Mouse (Mus musculus): ENCODE results near the gene Brinp2. TPM values are rescaled to one million over a fixed set of nuclear protein-coding genes. Genes with fewer than 3 reads are reported as not detected.

The Brinp2 gene
- polyA plus RNA-seq, 1 experiment from 2014 or later = 1.5 TPM

DNA sequence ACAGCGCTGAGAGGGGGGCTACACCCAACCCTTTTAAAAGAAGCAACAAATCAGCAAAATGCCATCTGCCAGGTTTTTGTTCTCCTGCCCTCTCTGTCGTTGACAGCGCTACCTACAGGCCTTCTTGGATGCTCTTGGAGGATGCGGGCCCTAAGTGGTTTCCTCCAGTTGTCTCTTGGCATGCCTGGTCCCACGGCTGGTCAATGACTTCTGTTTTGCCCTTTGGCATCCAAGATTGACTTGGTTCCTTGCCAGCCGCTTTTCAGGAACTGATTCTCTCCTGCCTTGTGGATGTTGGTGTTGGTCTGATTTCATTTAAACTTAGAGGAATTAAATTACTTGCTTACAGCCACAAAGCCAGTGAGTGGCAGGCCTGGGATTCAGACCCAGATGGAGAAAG is 32.8 kb downstream of the Brinp2 start:
- Histone ChIP-seq H3K27me3 (ENCODE audit: control insufficient read depth, insufficient read depth, low read length) (no peaks in the 10 kb centered on the region), H3K4me3 (ENCODE audit: low read depth, low read length) (no peak overlapping the region), H3K36me3 (ENCODE audit: control insufficient read depth, insufficient read depth, low read length) (no peaks in the 10 kb centered on the region), H3K4me2 (replicated peaks; ENCODE audit: low read depth, low read length) (no peak overlapping the region), H3K27ac (ENCODE audit: low read length) (no peak overlapping the region), H3K4me1 (ENCODE audit: control insufficient read depth, insufficient read depth, low read length) (no peaks in the 10 kb centered on the region), H3K9ac (replicated peaks; ENCODE audit: low read depth, low read length) (no peak overlapping the region), H3K9me3 (ENCODE audit: control insufficient read depth, low read depth, low read length) (no peaks in the 10 kb centered on the region)
- ATAC-seq (ENCODE audit: insufficient number of reproducible peaks, insufficient read depth, low FRiP score, low read depth) = no peak
- 77% methylated on average over 6 of the region's 6 CpGs for WGBS

DNA sequence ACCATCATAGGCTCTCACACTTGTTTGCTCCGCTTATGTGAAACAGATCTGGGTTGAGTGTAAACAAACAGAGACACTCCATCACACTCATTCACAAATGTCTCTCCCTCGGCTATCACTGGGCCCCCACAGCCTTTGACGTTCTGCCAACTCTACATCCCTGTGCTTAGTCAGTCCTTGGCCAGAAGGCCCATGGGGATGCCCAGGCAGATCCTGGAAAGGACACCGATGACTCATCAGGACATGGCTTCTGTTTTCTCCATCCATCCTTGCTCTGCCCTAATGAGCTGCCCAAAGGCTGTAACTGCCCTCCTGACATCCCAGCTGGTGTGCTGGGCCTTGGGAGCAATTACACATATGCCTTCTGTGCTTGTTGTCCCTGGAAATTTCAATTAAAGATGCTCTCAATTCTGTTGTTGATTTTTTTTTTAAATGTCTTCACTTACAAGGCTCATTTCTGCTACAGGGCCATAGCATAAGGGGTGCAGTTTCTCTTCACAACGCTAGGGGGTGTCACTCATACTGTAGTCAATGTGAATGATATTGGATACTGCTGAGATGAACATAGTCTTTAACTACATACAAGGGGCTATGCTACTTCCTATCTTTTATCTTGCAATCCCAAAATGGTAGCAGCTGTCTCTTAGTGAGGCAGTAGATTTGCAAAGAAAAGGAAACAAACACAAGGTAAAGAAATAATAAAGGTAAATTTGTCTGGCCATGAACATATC is 45.5 kb downstream of the Brinp2 start:
- Histone ChIP-seq H3K4me1 (ENCODE audit: control insufficient read depth, insufficient read depth, low read length) (no peaks in the 10 kb centered on the region), H3K4me2 (replicated peaks; ENCODE audit: low read depth, low read length) (no peak overlapping the region), H3K9ac (replicated peaks; ENCODE audit: low read depth, low read length) (no peak overlapping the region), H3K9me3 (ENCODE audit: control insufficient read depth, low read depth, low read length) (no peaks in the 10 kb centered on the region), H3K4me3 (ENCODE audit: low read depth, low read length) (no peak overlapping the region), H3K36me3 (ENCODE audit: control insufficient read depth, insufficient read depth, low read length) (no peaks in the 10 kb centered on the region), H3K27me3 (ENCODE audit: control insufficient read depth, insufficient read depth, low read length) (no peaks in the 10 kb centered on the region), H3K27ac (ENCODE audit: low read length) (no peak overlapping the region)
- ATAC-seq (ENCODE audit: insufficient number of reproducible peaks, insufficient read depth, low FRiP score, low read depth) = 0 out of 2 replicates have a peak, but pooled peaks have one; percentile 6
- WGBS = 68% methylated on average over 5 of the region's 5 CpGs

DNA sequence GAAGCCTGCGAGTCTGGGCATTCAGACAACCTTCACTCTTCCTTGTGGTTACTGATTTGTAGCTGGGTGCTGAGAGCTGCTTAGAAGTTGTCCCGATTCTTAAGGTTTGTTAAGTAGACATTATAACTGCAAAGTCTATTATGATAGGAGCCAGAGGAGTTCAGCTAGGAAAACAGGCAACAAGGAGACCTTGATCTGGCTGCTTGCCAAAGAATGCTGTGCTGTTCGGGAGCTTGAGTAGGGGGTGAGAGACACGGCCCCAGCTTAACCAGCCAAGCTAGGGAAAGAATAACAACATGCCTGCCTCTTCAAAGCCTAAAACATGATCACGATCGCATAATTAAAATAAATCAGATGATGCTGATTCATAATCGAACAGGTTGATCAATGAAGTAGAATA is 59.1 kb downstream of the Brinp2 start:
- H3K9me3 ChIP-seq (ENCODE audit: control insufficient read depth, low read depth, low read length) = no peaks in the 10 kb centered on the region
- no peaks in the 10 kb centered on the region for H3K4me1 ChIP-seq (ENCODE audit: control insufficient read depth, insufficient read depth, low read length)
- no peak overlapping the region for H3K4me3 ChIP-seq (ENCODE audit: low read depth, low read length)
- 59% methylated on average over 7 of the region's 7 CpGs for WGBS
- H3K27ac ChIP-seq (ENCODE audit: low read length) = no peak overlapping the region
- no peak overlapping the region for H3K9ac ChIP-seq (replicated peaks; ENCODE audit: low read depth, low read length)
- H3K36me3 ChIP-seq (ENCODE audit: control insufficient read depth, insufficient read depth, low read length) = no peaks in the 10 kb centered on the region
- H3K27me3 ChIP-seq (ENCODE audit: control insufficient read depth, insufficient read depth, low read length) = no peaks in the 10 kb centered on the region
- no peak for ATAC-seq (ENCODE audit: insufficient number of reproducible peaks, insufficient read depth, low FRiP score, low read depth)
- H3K4me2 ChIP-seq (replicated peaks; ENCODE audit: low read depth, low read length) = no peak overlapping the region

DNA sequence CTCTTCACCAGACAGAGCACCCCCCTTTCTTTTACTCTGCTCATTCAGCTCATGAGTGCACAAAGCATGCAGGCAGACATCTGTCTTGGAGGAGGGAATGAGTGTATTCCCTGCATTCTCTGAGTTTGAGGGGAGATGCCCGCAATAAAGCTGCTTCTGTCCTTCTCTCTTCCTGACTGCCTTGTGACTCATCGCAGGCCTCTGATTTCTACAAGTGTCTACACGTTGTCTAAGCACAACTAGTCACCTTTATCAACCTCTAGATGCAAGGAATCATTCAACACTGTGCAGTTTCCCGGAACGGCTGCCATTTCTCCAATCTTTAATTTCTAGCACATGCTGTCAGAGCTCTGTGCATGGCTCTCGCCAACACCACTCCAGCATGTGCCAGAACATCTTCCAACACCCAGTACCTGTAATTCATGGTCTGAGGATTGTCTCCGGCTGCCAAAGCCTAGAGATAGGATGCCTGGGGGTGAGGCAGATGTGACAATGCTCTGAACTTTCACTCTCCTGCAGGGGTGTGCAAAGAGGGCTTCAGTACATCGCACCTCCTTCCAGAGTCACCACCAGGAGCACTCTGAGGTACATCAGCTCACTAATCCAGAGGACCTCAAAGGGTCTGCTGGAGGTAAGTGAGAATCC is 59.7 kb downstream of the Brinp2 start:
- Histone ChIP-seq H3K27ac (ENCODE audit: low read length) (no peak overlapping the region), H3K4me2 (replicated peaks; ENCODE audit: low read depth, low read length) (no peak overlapping the region), H3K27me3 (ENCODE audit: control insufficient read depth, insufficient read depth, low read length) (no peaks in the 10 kb centered on the region), H3K4me3 (ENCODE audit: low read depth, low read length) (no peak overlapping the region), H3K9ac (replicated peaks; ENCODE audit: low read depth, low read length) (no peak overlapping the region), H3K4me1 (ENCODE audit: control insufficient read depth, insufficient read depth, low read length) (no peaks in the 10 kb centered on the region), H3K36me3 (ENCODE audit: control insufficient read depth, insufficient read depth, low read length) (no peaks in the 10 kb centered on the region), H3K9me3 (ENCODE audit: control insufficient read depth, low read depth, low read length) (no peaks in the 10 kb centered on the region)
- no peak for ATAC-seq (ENCODE audit: insufficient number of reproducible peaks, insufficient read depth, low FRiP score, low read depth)
- whole genome bisulfite sequencing = 81% methylated on average over 8 of the region's 8 CpGs

DNA sequence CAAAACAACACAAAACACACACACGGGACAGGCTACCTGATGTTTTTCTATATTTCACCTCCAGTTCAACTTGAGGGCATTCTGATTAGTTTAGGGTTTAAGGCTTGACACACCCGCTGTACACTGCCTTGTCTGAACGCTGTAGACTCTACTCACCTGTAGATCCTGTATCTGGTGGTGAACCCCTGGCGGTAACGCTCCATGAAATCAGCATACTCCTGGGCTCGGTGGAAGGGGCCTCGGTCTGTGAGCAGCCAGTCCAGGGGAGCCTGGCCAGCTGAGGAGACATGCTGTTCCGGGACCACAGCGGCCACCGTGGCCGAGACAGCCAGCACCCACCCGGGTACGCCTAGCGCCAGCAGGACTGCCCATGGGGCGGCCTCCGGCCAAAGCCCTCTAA is 60.9 kb downstream of the Brinp2 start:
- ATAC-seq (ENCODE audit: insufficient number of reproducible peaks, insufficient read depth, low FRiP score, low read depth) = no peak
- H3K27ac ChIP-seq (ENCODE audit: low read length) = no peak overlapping the region
- H3K4me3 ChIP-seq (ENCODE audit: low read depth, low read length) = no peak overlapping the region
- no peaks in the 10 kb centered on the region for H3K27me3 ChIP-seq (ENCODE audit: control insufficient read depth, insufficient read depth, low read length)
- H3K9me3 ChIP-seq (ENCODE audit: control insufficient read depth, low read depth, low read length) = no peaks in the 10 kb centered on the region
- WGBS = 49% methylated on average over 16 of the region's 16 CpGs
- H3K36me3 ChIP-seq (ENCODE audit: control insufficient read depth, insufficient read depth, low read length) = no peaks in the 10 kb centered on the region
- H3K4me1 ChIP-seq (ENCODE audit: control insufficient read depth, insufficient read depth, low read length) = no peaks in the 10 kb centered on the region
- no peak overlapping the region for H3K4me2 ChIP-seq (replicated peaks; ENCODE audit: low read depth, low read length)
- no peak overlapping the region for H3K9ac ChIP-seq (replicated peaks; ENCODE audit: low read depth, low read length)

DNA sequence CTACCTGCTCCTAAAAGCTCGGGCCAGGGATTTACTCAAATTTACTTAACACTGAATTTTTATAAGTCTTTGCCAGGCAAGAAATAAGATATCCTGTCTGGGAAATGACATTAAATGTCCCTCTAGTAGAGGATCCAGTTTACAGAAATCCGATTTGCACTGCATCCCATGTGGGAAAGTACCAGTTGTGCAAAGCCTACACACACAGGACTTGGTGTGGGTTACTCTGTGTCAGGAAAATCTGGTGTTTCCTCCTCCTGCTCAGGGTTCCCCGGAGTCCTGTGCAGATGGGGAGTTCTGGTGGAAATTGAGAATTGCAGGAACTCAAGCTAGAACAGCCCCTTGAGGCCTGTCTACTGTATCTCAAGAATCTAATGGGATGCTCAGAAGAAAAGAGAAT is 70.9 kb downstream of the Brinp2 start:
- 80% methylated on average over 3 of the region's 3 CpGs for WGBS
- Histone ChIP-seq H3K36me3 (ENCODE audit: control insufficient read depth, insufficient read depth, low read length) (no peaks in the 10 kb centered on the region), H3K4me2 (replicated peaks; ENCODE audit: low read depth, low read length) (no peak overlapping the region), H3K9me3 (ENCODE audit: control insufficient read depth, low read depth, low read length) (no peaks in the 10 kb centered on the region), H3K9ac (replicated peaks; ENCODE audit: low read depth, low read length) (no peak overlapping the region), H3K27me3 (ENCODE audit: control insufficient read depth, insufficient read depth, low read length) (no peaks in the 10 kb centered on the region), H3K4me1 (ENCODE audit: control insufficient read depth, insufficient read depth, low read length) (no peaks in the 10 kb centered on the region), H3K4me3 (ENCODE audit: low read depth, low read length) (no peak overlapping the region), H3K27ac (ENCODE audit: low read length) (no peak overlapping the region)
- no peak for ATAC-seq (ENCODE audit: insufficient number of reproducible peaks, insufficient read depth, low FRiP score, low read depth)

DNA sequence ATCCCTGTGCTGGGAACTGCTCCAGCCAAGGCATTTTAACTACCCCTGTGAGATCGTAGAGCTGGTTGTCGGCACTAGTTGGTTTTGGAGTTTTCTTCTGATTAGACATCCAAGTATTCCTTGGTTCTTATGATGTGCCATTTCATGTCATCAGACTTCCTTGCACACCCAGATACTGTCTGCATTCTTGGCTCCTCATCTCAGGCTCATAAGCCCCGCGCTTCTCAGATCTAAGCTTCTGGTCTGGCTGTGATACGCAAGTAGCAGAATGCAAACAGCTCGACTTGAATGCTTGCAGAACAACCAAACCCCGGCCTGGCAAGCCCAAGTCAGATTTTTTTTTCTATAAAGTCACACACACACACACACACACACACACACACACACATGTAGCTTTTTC is 72.3 kb downstream of the Brinp2 start:
- no peaks in the 10 kb centered on the region for H3K4me1 ChIP-seq (ENCODE audit: control insufficient read depth, insufficient read depth, low read length)
- no peak overlapping the region for H3K4me3 ChIP-seq (ENCODE audit: low read depth, low read length)
- H3K9me3 ChIP-seq (ENCODE audit: control insufficient read depth, low read depth, low read length) = no peaks in the 10 kb centered on the region
- H3K27ac ChIP-seq (ENCODE audit: low read length) = no peak overlapping the region
- no peak overlapping the region for H3K4me2 ChIP-seq (replicated peaks; ENCODE audit: low read depth, low read length)
- no peaks in the 10 kb centered on the region for H3K27me3 ChIP-seq (ENCODE audit: control insufficient read depth, insufficient read depth, low read length)
- ATAC-seq (ENCODE audit: insufficient number of reproducible peaks, insufficient read depth, low FRiP score, low read depth) = no peak
- no peak overlapping the region for H3K9ac ChIP-seq (replicated peaks; ENCODE audit: low read depth, low read length)
- 81% methylated on average over 7 of the region's 7 CpGs for WGBS
- no peaks in the 10 kb centered on the region for H3K36me3 ChIP-seq (ENCODE audit: control insufficient read depth, insufficient read depth, low read length)

DNA sequence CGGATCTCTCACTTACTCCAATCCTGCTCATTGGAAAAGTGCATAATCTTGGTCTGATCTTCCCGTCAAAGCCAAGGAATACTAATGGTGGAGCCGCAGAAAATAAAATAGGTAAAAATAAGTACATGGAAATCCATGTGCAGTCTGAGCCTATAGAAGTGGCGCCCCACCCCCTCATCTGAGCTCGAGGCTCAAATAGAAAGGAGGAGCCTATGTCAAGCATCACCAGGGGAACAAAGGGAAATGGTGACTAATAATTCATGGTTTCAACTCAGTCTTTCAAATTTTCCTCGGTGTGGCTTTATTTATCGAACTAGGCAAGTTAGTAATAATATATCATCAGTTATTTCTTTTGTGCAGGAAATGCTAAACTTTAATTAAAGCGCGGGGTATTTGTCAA is 84.1 kb downstream of the Brinp2 start:
- WGBS = 74% methylated on average over 9 of the region's 9 CpGs
- Histone ChIP-seq H3K4me2 (replicated peaks; ENCODE audit: low read depth, low read length) (no peak overlapping the region), H3K4me3 (ENCODE audit: low read depth, low read length) (no peak overlapping the region), H3K4me1 (ENCODE audit: control insufficient read depth, insufficient read depth, low read length) (no peaks in the 10 kb centered on the region), H3K9me3 (ENCODE audit: control insufficient read depth, low read depth, low read length) (no peaks in the 10 kb centered on the region), H3K27me3 (ENCODE audit: control insufficient read depth, insufficient read depth, low read length) (no peaks in the 10 kb centered on the region), H3K9ac (replicated peaks; ENCODE audit: low read depth, low read length) (no peak overlapping the region), H3K36me3 (ENCODE audit: control insufficient read depth, insufficient read depth, low read length) (no peaks in the 10 kb centered on the region), H3K27ac (ENCODE audit: low read length) (no peak overlapping the region)
- no peak for ATAC-seq (ENCODE audit: insufficient number of reproducible peaks, insufficient read depth, low FRiP score, low read depth)

All from stomach, embryonic 14.5 days (tissue).